Mouse (Mus musculus) lung, adult 2 months (tissue): ENCODE measurements around the gene Epha5.

ENCODE experiments used
- CTCF ChIP-seq: fragments of 200-500 bp; IDR thresholded peaks from 2 replicates; pipeline ENCODE4 v1.5.1; 2011; ENCODE audit warnings: mild to moderate bottlenecking, low read length, control low read depth; ENCODE audit not compliant: insufficient read depth
- POLR2A ChIP-seq: fragments of 200-500 bp; IDR thresholded peaks from 2 replicates; pipeline ENCODE4 v1.6.1; 2011; ENCODE audit warnings: low read depth, mild to moderate bottlenecking, control low read depth, low read length, borderline replicate concordance; ENCODE audit errors: extremely low read depth

- TF ChIP-seq CTCF = no peak
- TF ChIP-seq POLR2A = no peak
These were observed 97.0 kb downstream of the Epha5 start for GRCm38 (mm10) chr5:84320138-84320537.
